Mouse (Mus musculus) adrenal gland, adult (tissue): ENCODE measurements around the gene Cnot1.
A peak's percentile ranks its signal among the peaks of the same experiment; 100 is the strongest.

Experiments used
- DNase-seq, 2 experiments: peaks; one replicate each; pipeline ENCODE4 v3.0.0; 2022 to 2023; ENCODE audit warnings: low spot score in 1 of 2; ENCODE audit not compliant: inconsistent age in 2 of 2

The Cnot1 gene

GRCm38 (mm10) chr8:95741732-95742131 lies 65.5 kb downstream of the Cnot1 start:
- DNase-seq = no peak

GRCm38 (mm10) chr8:95738596-95738995 lies 68.7 kb downstream of the Cnot1 start:
- no peak for DNase-seq

GRCm38 (mm10) chr8:95727625-95728024 lies 79.6 kb downstream of the Cnot1 start:
- DNase-seq = no peak

GRCm38 (mm10) chr8:95716546-95717335 lies 90.5 kb downstream of the Cnot1 start:
- peak in 1 of 2 experiments; percentile 50 for DNase-seq

- peak; percentile 91 to 96 for DNase-seq
These were observed 91.4 kb downstream of the Cnot1 start, which contains the start of gene Setd6 for GRCm38 (mm10) chr8:95715676-95716531. Gene Setd6 (plus strand): TSS chr8:95715881.

GRCm38 (mm10) chr8:95714837-95715413 lies 92.3 kb downstream of the Cnot1 start:
- DNase-seq = peak in 1 of 2 experiments; percentile 44

- DNase-seq = no peak
These were observed 92.9 kb downstream of the Cnot1 start for GRCm38 (mm10) chr8:95714367-95714766.

GRCm38 (mm10) chr8:95713100-95714010 lies 93.9 kb downstream of the Cnot1 start:
- peak; percentile 74 to 93 for DNase-seq

GRCm38 (mm10) chr8:95712395-95712794 lies 94.9 kb downstream of the Cnot1 start:
- peak in 1 of 2 experiments; percentile 17 for DNase-seq

GRCm38 (mm10) chr8:95711029-95711428 lies 96.2 kb downstream of the Cnot1 start:
- peak in 1 of 2 experiments; percentile 22 for DNase-seq

- no peak for DNase-seq
These were observed 97.7 kb downstream of the Cnot1 start for GRCm38 (mm10) chr8:95709579-95709978.

GRCm38 (mm10) chr8:95704538-95704937 lies 102.7 kb downstream of the Cnot1 start:
- peak in 1 of 2 experiments; percentile 22 for DNase-seq

GRCm38 (mm10) chr8:95703461-95704260 lies 103.6 kb downstream of the Cnot1 start:
- peak in 1 of 2 experiments; percentile 54 for DNase-seq

- peak; percentile 77 to 86 for DNase-seq
These were observed 104.5 kb downstream of the Cnot1 start for GRCm38 (mm10) chr8:95702480-95703446.

GRCm38 (mm10) chr8:95701809-95702208 lies 105.5 kb downstream of the Cnot1 start:
- DNase-seq = no peak

- DNase-seq = peak in 1 of 2 experiments; percentile 17
These were observed 107.0 kb downstream of the Cnot1 start for GRCm38 (mm10) chr8:95700282-95700681.

GRCm38 (mm10) chr8:95698179-95698578 lies 109.1 kb downstream of the Cnot1 start:
- DNase-seq = no peak

GRCm38 (mm10) chr8:95697128-95697527 lies 110.1 kb downstream of the Cnot1 start:
- peak; percentile 74 to 93 for DNase-seq
